Mouse (Mus musculus) testis, adult 2 months (tissue): ENCODE data around the gene Cyba.

Experiments
- CTCF ChIP-seq: fragments of 200-500 bp; IDR thresholded peaks from 2 replicates; pipeline ENCODE4 v1.5.1; 2012; ENCODE audit warnings: low read depth, mild to moderate bottlenecking, inconsistent platforms, low read length, moderate library complexity; ENCODE audit not compliant: control insufficient read depth, insufficient read depth, insufficient replicate concordance
- POLR2A ChIP-seq: fragments of 200-500 bp; IDR thresholded peaks from 2 replicates; pipeline ENCODE4 v1.6.1; 2012; ENCODE audit warnings: low read depth, mild to moderate bottlenecking, inconsistent platforms, low read length, moderate library complexity; ENCODE audit not compliant: control insufficient read depth

GRCm38 (mm10) chr8:122470691-122471090 lies 38.0 kb upstream of the Cyba start:
- TF ChIP-seq CTCF (no peak), POLR2A (no peak)
